Mouse (Mus musculus): Measurements from ENCODE around the gene Gan. TPM values are rescaled to one million over a fixed set of nuclear protein-coding genes. Genes with fewer than 3 reads are reported as not detected.
A peak's percentile ranks its signal among the peaks of the same experiment; 100 is the strongest.

Gene Gan
- polyA plus RNA-seq, 1 experiment from 2014 or later, result 2.4 TPM

DNA sequence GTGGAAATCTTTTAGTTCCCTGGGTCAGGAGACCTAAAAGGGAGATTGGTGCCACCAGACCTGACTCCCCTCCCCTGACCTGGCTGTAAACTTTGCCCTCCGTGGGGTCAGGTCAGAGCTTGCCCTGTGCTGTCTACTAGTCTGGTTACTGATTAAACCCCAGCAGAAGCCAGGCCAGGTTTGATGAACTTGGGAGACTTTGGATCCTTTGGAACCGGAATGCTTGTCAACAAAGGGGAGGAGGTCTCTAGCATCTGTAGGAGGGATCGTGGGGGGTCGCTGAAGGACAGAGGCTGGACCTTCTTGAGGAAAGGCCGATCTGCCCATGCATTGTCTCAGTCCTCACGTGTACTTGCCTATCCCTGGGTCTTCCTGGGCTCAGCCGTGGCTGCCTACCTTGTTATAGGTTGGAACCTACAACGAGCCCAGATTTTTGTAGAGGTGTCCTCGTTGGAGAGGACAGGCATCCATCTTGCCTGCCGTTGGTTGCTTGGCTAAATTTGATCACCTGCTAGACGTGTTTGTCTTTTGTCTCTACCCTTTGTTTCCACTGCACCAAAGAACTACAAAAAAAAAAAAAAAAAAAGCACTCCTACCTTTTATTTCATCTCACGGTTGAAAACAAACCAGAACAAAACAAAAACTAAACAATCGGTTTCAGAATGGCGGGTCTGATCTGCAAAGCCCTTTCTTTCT is 102.4 kb downstream of the Gan start:
- peak; percentile 30 for DNase-seq (ENCODE audit: low spot score)
- Histone ChIP-seq H3K4me3 (peak overlapping the region; percentile 93), H3K27me3 (ENCODE audit: low read depth, poor library complexity, severe bottlenecking) (peaks cover under 1% of the 10 kb centered on the region; the same call in 1 of the 2 replicates), H3K36me3 (no peaks in the 10 kb centered on the region), H3K9me3 (replicated peaks) (no peaks in the 10 kb centered on the region), H3K27ac (replicated peaks) (peak overlapping the region; percentile 97), H3K4me1 (peaks cover 66% of the 10 kb centered on the region)
- 29% methylated on average over 14 of the region's 14 CpGs for WGBS

GRCm38 (mm10) chr8:117260930-117261475 is 103.1 kb downstream of the Gan start:
- Histone ChIP-seq H3K27ac (replicated peaks) (peak overlapping the region; percentile 97), H3K9me3 (replicated peaks) (no peaks in the 10 kb centered on the region), H3K4me3 (peak overlapping the region; percentile 93), H3K4me1 (peaks cover 64% of the 10 kb centered on the region), H3K27me3 (ENCODE audit: low read depth, poor library complexity, severe bottlenecking) (no peaks in the 10 kb centered on the region), H3K36me3 (no peaks in the 10 kb centered on the region)
- 34% methylated on average over 14 of the region's 14 CpGs for WGBS
- peak; percentile 46 for DNase-seq (ENCODE audit: low spot score)

DNA sequence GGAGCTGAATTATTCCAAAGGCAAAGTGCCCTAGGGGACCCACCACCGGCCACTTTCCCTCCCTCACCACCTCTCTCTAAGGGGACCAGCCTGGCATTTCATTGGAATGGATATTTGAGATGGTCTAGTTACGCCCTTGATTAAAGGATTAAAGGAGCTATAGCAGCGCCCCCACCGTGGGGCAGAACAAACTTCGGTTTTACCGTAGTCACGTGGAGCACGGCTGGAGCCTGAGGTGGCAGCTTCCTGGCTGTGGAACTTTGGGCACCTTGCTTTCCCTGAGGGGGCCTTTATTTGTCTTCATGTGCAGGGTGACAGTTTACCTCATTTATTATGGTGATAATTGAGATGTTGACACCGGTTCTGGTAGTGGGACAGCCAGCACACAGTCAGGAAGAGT is 103.8 kb downstream of the Gan start:
- H3K9me3 ChIP-seq (replicated peaks), result no peaks in the 10 kb centered on the region
- peak overlapping the region; percentile 97 for H3K27ac ChIP-seq (replicated peaks)
- H3K27me3 ChIP-seq (ENCODE audit: low read depth, poor library complexity, severe bottlenecking), result no peaks in the 10 kb centered on the region
- 24% methylated on average over 9 of the region's 9 CpGs for WGBS
- peak overlapping the region; percentile 93 for H3K4me3 ChIP-seq
- no peak for DNase-seq (ENCODE audit: low spot score)
- H3K36me3 ChIP-seq, result 0 out of 2 replicates have a peak, but pooled peaks cover 2% of the 10 kb centered on the region
- peaks cover 58% of the 10 kb centered on the region for H3K4me1 ChIP-seq

DNA sequence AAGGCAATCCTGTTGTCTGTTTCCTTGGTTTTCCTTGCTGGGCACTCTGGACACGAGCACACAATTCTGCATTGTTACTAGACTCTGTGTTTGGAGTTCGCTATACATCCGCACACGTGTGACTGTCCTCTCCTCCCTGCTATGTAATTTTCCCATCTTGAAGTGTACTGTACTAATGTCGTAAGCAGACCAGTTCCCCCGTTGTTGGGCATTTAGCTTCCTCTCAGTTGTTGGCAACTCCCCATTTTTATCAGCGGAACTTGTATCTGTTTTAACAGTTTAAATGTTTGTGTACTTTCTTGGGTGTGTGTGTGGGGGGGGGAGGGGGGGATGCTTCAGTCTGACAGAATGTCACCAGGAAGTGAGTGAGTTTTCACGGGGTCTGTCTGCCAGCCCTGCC is 104.8 kb downstream of the Gan start:
- no peak overlapping the region for H3K27ac ChIP-seq (replicated peaks)
- no peak overlapping the region for H3K4me3 ChIP-seq
- H3K9me3 ChIP-seq (replicated peaks), result no peaks in the 10 kb centered on the region
- no peak for DNase-seq (ENCODE audit: low spot score)
- 78% methylated on average over 8 of the region's 8 CpGs for WGBS
- H3K36me3 ChIP-seq, result peaks cover 2% of the 10 kb centered on the region; the same call in 1 of the 2 replicates
- H3K4me1 ChIP-seq, result peaks cover 62% of the 10 kb centered on the region
- no peaks in the 10 kb centered on the region for H3K27me3 ChIP-seq (ENCODE audit: low read depth, poor library complexity, severe bottlenecking)

DNA sequence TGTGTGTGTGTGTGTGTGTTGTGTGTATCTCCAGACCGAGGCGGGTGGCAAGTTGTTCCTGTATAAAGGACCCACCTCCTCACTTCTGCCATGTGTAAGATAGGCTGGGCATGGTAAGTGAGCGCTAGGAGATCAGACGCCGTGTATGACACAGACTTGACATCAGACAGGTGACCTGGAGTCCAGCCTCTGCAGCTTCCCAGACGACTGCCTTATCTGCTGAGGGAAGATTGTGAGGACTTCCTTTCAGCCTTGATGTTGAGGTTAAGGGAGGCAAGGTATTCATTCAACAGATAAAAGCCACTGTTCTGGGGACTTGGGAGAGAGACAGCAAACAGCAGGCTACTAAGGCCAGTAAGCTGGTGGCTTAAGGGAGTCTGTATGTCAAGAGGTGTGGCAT is 105.5 kb downstream of the Gan start:
- Histone ChIP-seq H3K4me3 (no peak overlapping the region), H3K9me3 (replicated peaks) (no peaks in the 10 kb centered on the region), H3K36me3 (peaks cover 10% of the 10 kb centered on the region), H3K27ac (replicated peaks) (no peak overlapping the region; the same call in 1 of the 2 replicates), H3K4me1 (peaks cover 62% of the 10 kb centered on the region), H3K27me3 (ENCODE audit: low read depth, poor library complexity, severe bottlenecking) (no peaks in the 10 kb centered on the region)
- WGBS, result 64% methylated on average over 6 of the region's 6 CpGs
- DNase-seq (ENCODE audit: low spot score), result no peak

GRCm38 (mm10) chr8:117265079-117265478 is 107.1 kb downstream of the Gan start:
- Histone ChIP-seq H3K27ac (replicated peaks) (no peak overlapping the region), H3K27me3 (ENCODE audit: low read depth, poor library complexity, severe bottlenecking) (no peaks in the 10 kb centered on the region), H3K36me3 (peaks cover 21% of the 10 kb centered on the region), H3K4me1 (peaks cover 46% of the 10 kb centered on the region), H3K9me3 (replicated peaks) (no peaks in the 10 kb centered on the region), H3K4me3 (no peak overlapping the region)
- WGBS, result 93% methylated on average over 5 of the region's 5 CpGs
- no peak for DNase-seq (ENCODE audit: low spot score)

Other genes starting within 250 kb of the Gan start
- 74.6 and 81.5 TPM in 2 replicates for gene Cmc2, start 236.7 kb upstream of the Gan start, polyA plus RNA-seq (2016; fragmentation: Nextera tagmentation; extraction: Ambion mirVana)
- 61.5 and 71.6 TPM in 2 replicates for gene Cenpn, start 236.4 kb upstream of the Gan start, polyA plus RNA-seq (2016; fragmentation: Nextera tagmentation; extraction: Ambion mirVana)
- 12.6 and 15.3 TPM in 2 replicates for gene Atmin, start 214.7 kb upstream of the Gan start, polyA plus RNA-seq (2016; fragmentation: Nextera tagmentation; extraction: Ambion mirVana)
- gene 1700030J22Rik, start 179.2 kb upstream of the Gan start, polyA plus RNA-seq (2016; fragmentation: Nextera tagmentation; extraction: Ambion mirVana), result 2.8 and 3.6 TPM in 2 replicates
- 171 and 194 TPM in 2 replicates for gene Gcsh, start 164.6 kb upstream of the Gan start, polyA plus RNA-seq (2016; fragmentation: Nextera tagmentation; extraction: Ambion mirVana)
- gene Pkd1l2, start 75.7 kb upstream of the Gan start, polyA plus RNA-seq (2016; fragmentation: Nextera tagmentation; extraction: Ambion mirVana), result 0.05 TPM in 1 of 2 replicates, not detected in the other
- gene Bco1, start 62.3 kb upstream of the Gan start, polyA plus RNA-seq (2016; fragmentation: Nextera tagmentation; extraction: Ambion mirVana), result 0.05 and 0.10 TPM in 2 replicates
- gene Cmip, start 98.9 kb downstream of the Gan start, polyA plus RNA-seq (2016; fragmentation: Nextera tagmentation; extraction: Ambion mirVana), result 9.3 and 11.2 TPM in 2 replicates

Data from midbrain, embryonic 10.5 days (tissue).